Mouse (Mus musculus): Measurements from ENCODE around the gene Sh2b1. TPM values are rescaled to one million over a fixed set of nuclear protein-coding genes. Genes with fewer than 3 reads are reported as not detected.

Gene Sh2b1
- polyA plus RNA-seq, 1 experiment from 2014 or later: 26.4 TPM

DNA sequence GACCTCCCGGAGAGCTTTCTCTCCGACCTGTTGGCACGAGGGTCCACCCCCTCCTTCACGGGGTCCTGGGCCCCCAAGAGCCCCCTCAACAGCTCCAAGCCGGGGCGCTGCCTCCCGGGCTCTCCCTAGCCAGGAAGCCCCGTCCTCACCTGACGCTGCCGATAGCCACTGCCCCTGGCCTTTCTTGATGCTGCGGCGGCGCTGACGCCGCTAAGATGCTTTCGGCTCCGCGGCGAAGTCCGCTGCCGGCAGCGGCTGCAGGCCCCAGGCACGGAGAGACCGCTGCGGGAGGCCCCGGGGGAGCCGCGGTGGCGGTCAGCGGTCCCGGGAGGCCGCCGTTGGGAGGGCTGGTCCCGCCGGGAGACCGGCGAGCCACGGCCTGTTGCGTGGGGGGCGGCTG is 27.5 kb upstream of the Sh2b1 start:
- Histone ChIP-seq H3K4me3 (ENCODE audit: low read depth, low read length) (peak overlapping the region; percentile 98), H3K36me3 (ENCODE audit: control insufficient read depth, insufficient read depth, low read length) (peaks cover 32% of the 10 kb centered on the region), H3K27me3 (replicated peaks; ENCODE audit: control insufficient read depth, insufficient read depth, low read length) (no peaks in the 10 kb centered on the region), H3K4me2 (peak overlapping the region; percentile 85), H3K9me3 (ENCODE audit: control insufficient read depth, low read length) (no peaks in the 10 kb centered on the region), H3K4me1 (replicated peaks; ENCODE audit: control insufficient read depth, insufficient read depth, low read length) (peaks cover 13% of the 10 kb centered on the region), H3K27ac (ENCODE audit: low read depth, low read length) (peak overlapping the region; percentile 100), H3K9ac (ENCODE audit: low read depth, low read length) (peak overlapping the region; percentile 99)
- DNase-seq (ENCODE audit: low spot score): no peak
- 0% methylated on average over 39 of the region's 40 CpGs for WGBS
- no peak for ATAC-seq (replicated peaks; ENCODE audit: low FRiP score)

DNA sequence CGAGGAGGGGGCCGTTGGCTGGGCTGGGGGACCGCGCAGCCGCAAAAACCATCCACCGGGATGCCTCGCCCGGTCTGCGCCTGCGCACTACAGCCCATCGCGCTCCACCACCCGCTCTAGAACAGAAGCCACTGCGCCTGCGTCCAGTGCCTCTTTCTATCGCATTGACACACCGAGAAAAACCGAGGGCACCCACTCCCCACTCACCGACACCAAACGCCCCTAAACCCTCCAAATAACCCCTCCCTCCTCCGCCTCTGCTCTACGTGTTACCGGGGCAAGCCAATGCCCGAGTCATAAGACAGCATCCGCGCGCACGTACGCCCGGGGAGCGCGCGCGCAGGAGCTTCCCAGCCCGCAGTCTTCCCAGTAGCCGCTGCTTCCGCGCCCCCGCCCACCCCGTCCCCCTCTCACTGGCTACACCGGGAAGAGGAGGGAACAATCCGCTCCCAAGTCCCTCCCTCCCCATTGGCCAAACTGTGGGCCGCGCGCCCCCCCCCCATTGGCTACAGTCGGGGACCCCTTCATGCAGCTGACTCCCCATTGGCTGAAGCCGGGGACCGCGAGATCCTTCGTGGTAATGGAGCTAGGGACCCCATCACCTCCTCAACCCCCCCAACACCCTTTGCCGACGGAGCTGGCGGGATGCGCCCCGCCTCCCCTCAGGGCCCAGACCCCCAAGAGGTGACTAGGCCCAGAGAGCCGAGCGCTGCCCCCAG is 27.0 kb upstream of the Sh2b1 start:
- under 1% methylated on average over 55 of the region's 57 CpGs for WGBS
- peak overlapping the region; percentile 98 for H3K4me3 ChIP-seq (ENCODE audit: low read depth, low read length)
- H3K27me3 ChIP-seq (replicated peaks; ENCODE audit: control insufficient read depth, insufficient read depth, low read length): no peaks in the 10 kb centered on the region
- peak overlapping the region; percentile 99 for H3K9ac ChIP-seq (ENCODE audit: low read depth, low read length)
- ATAC-seq (replicated peaks; ENCODE audit: low FRiP score): peak; percentile 86
- peaks cover 13% of the 10 kb centered on the region for H3K4me1 ChIP-seq (replicated peaks; ENCODE audit: control insufficient read depth, insufficient read depth, low read length)
- H3K9me3 ChIP-seq (ENCODE audit: control insufficient read depth, low read length): no peaks in the 10 kb centered on the region
- peak overlapping the region; percentile 85 for H3K4me2 ChIP-seq
- peaks cover 38% of the 10 kb centered on the region for H3K36me3 ChIP-seq (ENCODE audit: control insufficient read depth, insufficient read depth, low read length)
- DNase-seq (ENCODE audit: low spot score): peak; percentile 96
- peak overlapping the region; percentile 100 for H3K27ac ChIP-seq (ENCODE audit: low read depth, low read length)

DNA sequence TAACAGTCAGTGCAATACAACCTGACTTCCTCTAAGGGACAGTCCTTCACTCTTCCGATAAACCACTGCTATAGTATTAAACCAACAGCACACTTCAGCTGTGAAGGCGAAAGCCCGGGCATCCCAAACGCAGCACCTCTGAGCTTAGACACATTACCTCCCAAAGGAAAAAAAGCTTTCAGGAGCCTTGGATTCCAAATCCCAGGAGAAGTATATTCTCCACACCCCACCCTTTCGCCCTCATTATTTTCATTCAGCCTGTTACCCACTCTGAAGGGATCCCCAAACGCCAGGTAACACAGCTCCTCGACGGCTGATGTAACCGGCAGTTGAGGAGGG is 26.4 kb upstream of the Sh2b1 start:
- Histone ChIP-seq H3K9me3 (ENCODE audit: control insufficient read depth, low read length) (no peaks in the 10 kb centered on the region), H3K4me1 (replicated peaks; ENCODE audit: control insufficient read depth, insufficient read depth, low read length) (peaks cover 13% of the 10 kb centered on the region), H3K4me2 (peak overlapping the region; percentile 85), H3K27me3 (replicated peaks; ENCODE audit: control insufficient read depth, insufficient read depth, low read length) (no peaks in the 10 kb centered on the region), H3K36me3 (ENCODE audit: control insufficient read depth, insufficient read depth, low read length) (peaks cover 43% of the 10 kb centered on the region), H3K27ac (ENCODE audit: low read depth, low read length) (peak overlapping the region; percentile 100), H3K9ac (ENCODE audit: low read depth, low read length) (peak overlapping the region; percentile 99), H3K4me3 (ENCODE audit: low read depth, low read length) (peak overlapping the region; percentile 98)
- no peak for ATAC-seq (replicated peaks; ENCODE audit: low FRiP score)
- 5% methylated on average over 9 of the region's 9 CpGs for WGBS
- no peak for DNase-seq (ENCODE audit: low spot score)

DNA sequence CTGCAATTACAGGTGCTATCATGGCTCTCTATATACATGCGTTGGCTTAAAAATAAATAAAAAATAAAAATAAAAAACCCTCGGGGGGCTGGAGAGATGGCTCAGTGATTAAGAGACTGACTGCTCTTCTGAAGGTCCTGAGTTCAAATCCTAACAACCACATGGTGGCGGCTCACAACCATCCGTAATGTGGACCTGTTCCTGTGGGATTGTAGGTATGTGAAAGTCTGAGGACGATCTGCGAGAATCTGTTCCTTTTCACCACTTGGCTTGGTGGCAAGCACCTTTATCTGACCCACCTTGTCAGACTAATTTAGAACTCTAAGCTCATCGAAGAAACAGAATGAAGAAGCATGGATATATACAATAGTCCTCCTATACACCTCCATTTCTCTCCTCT is 24.2 kb upstream of the Sh2b1 start:
- Histone ChIP-seq H3K9me3 (ENCODE audit: control insufficient read depth, low read length) (no peaks in the 10 kb centered on the region), H3K27ac (ENCODE audit: low read depth, low read length) (no peak overlapping the region), H3K9ac (ENCODE audit: low read depth, low read length) (0 out of 2 replicates have a peak overlapping the region, but pooled peaks have one; percentile 9), H3K4me1 (replicated peaks; ENCODE audit: control insufficient read depth, insufficient read depth, low read length) (peaks cover 13% of the 10 kb centered on the region), H3K36me3 (ENCODE audit: control insufficient read depth, insufficient read depth, low read length) (peaks cover 65% of the 10 kb centered on the region), H3K4me3 (ENCODE audit: low read depth, low read length) (no peak overlapping the region), H3K4me2 (no peak overlapping the region), H3K27me3 (replicated peaks; ENCODE audit: control insufficient read depth, insufficient read depth, low read length) (no peaks in the 10 kb centered on the region)
- 95% methylated on average over 7 of the region's 7 CpGs for WGBS
- no peak for DNase-seq (ENCODE audit: low spot score)
- no peak for ATAC-seq (replicated peaks; ENCODE audit: low FRiP score)

DNA sequence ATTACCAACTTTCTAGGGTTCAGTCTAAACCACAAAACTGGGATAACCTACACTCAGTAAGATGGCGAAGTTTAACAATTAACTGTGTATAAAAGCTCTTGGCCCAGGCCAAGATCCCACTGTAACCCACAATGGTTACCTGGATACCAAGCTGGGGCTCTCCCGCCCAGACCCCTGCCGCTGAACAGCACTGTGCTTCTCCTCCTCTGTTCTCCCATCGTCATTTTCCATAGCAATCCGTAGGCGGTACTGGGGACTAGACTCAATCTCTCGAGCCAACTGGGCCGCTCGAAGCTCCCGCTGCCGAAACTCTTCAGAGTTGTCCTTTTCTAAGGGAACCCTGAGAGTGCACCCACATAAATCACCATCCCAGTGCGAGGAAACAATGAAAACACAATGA is 22.7 kb upstream of the Sh2b1 start:
- Histone ChIP-seq H3K36me3 (ENCODE audit: control insufficient read depth, insufficient read depth, low read length) (peaks cover 79% of the 10 kb centered on the region), H3K4me3 (ENCODE audit: low read depth, low read length) (no peak overlapping the region), H3K27me3 (replicated peaks; ENCODE audit: control insufficient read depth, insufficient read depth, low read length) (no peaks in the 10 kb centered on the region), H3K4me1 (replicated peaks; ENCODE audit: control insufficient read depth, insufficient read depth, low read length) (peaks cover 10% of the 10 kb centered on the region), H3K4me2 (no peak overlapping the region), H3K9me3 (ENCODE audit: control insufficient read depth, low read length) (no peaks in the 10 kb centered on the region), H3K27ac (ENCODE audit: low read depth, low read length) (no peak overlapping the region), H3K9ac (ENCODE audit: low read depth, low read length) (no peak overlapping the region)
- DNase-seq (ENCODE audit: low spot score): no peak
- 94% methylated on average over 12 of the region's 12 CpGs for WGBS
- no peak for ATAC-seq (replicated peaks; ENCODE audit: low FRiP score)

DNA sequence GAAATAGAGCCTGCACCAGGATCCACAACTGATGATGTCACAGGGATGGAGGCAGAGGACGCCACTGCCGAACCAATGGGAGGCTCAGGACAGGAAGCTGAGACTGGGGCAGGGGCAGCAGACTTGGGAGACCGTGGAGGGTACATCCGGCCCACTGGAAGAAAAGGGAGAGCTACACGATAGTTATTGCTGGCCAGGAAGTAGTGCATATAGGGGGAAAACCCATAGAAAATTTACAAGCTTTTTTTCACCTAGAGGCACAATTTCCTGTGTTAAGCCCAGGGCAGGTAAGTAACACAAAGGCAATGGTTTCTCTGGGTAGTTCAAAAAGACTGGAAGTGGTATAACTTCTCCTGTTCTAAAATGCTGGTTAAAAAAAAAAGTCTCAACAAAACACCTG is 21.3 kb upstream of the Sh2b1 start:
- WGBS: 91% methylated on average over 5 of the region's 5 CpGs

DNA sequence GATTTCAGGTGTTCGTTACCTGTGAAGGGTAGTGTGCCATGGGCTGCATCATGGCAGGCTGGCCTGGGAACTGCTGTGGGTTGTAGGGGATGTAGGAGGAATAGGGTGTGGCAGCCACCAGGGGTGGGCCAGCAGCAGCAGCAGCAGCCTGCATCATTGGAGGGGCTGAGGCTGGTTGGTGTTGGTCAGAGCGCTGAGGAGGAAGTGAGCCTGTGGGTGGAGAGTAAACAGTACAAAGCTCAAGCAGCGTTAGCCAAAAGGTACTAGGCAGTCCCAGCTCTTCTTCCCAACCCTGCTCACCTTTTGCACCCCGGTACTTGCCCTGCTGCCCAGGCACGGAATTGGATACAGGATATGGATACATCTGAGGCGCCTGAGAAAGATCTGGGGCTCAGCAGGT is 18.9 kb upstream of the Sh2b1 start:
- Histone ChIP-seq H3K4me1 (replicated peaks; ENCODE audit: control insufficient read depth, insufficient read depth, low read length) (peaks cover 4% of the 10 kb centered on the region; the same call in 1 of the 2 replicates), H3K27me3 (replicated peaks; ENCODE audit: control insufficient read depth, insufficient read depth, low read length) (no peaks in the 10 kb centered on the region), H3K4me3 (ENCODE audit: low read depth, low read length) (no peak overlapping the region), H3K36me3 (ENCODE audit: control insufficient read depth, insufficient read depth, low read length) (peaks cover 71% of the 10 kb centered on the region), H3K4me2 (no peak overlapping the region), H3K9ac (ENCODE audit: low read depth, low read length) (no peak overlapping the region), H3K27ac (ENCODE audit: low read depth, low read length) (no peak overlapping the region), H3K9me3 (ENCODE audit: control insufficient read depth, low read length) (no peaks in the 10 kb centered on the region)
- ATAC-seq (replicated peaks; ENCODE audit: low FRiP score) (peak; percentile 24; the same call in 1 of the 2 replicates), DNase-seq (ENCODE audit: low spot score) (no peak)
- WGBS: 79% methylated on average over 6 of the region's 6 CpGs

More for the DNA sequence above, 21.3 kb upstream of the Sh2b1 start:
- Histone ChIP-seq H3K9ac (ENCODE audit: low read depth, low read length) (no peak overlapping the region), H3K4me1 (replicated peaks; ENCODE audit: control insufficient read depth, insufficient read depth, low read length) (peaks cover 14% of the 10 kb centered on the region), H3K4me2 (no peak overlapping the region), H3K27me3 (replicated peaks; ENCODE audit: control insufficient read depth, insufficient read depth, low read length) (no peaks in the 10 kb centered on the region), H3K27ac (ENCODE audit: low read depth, low read length) (no peak overlapping the region), H3K4me3 (ENCODE audit: low read depth, low read length) (no peak overlapping the region), H3K9me3 (ENCODE audit: control insufficient read depth, low read length) (no peaks in the 10 kb centered on the region), H3K36me3 (ENCODE audit: control insufficient read depth, insufficient read depth, low read length) (peaks cover 93% of the 10 kb centered on the region)
- no peak for DNase-seq (ENCODE audit: low spot score)
- ATAC-seq (replicated peaks; ENCODE audit: low FRiP score): no peak

DNA sequence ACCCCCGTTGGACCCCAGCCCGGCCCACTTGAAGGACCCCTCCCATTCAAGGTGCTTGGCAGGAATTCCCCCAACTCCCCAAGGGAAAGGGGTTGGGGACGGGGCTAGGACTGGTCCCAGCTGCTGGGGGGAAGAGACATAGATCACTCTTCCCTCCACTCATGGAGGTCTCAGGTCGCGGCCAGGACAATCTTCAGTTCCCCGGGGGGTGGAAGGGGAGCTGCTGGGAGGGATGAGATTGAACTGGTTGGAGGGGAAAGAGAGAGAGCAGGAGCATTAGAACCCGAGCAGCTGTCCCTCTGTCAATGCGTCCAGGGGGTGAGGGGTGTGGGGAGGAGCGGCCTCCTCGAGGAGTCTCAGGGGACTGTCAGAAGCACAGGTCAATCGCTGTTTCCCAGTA is 16.7 kb upstream of the Sh2b1 start:
- no peak overlapping the region for H3K4me2 ChIP-seq
- no peak overlapping the region for H3K27ac ChIP-seq (ENCODE audit: low read depth, low read length)
- DNase-seq (ENCODE audit: low spot score) (no peak), ATAC-seq (replicated peaks; ENCODE audit: low FRiP score) (no peak)
- H3K4me1 ChIP-seq (replicated peaks; ENCODE audit: control insufficient read depth, insufficient read depth, low read length): peaks cover 10% of the 10 kb centered on the region
- H3K27me3 ChIP-seq (replicated peaks; ENCODE audit: control insufficient read depth, insufficient read depth, low read length): no peaks in the 10 kb centered on the region
- H3K9me3 ChIP-seq (ENCODE audit: control insufficient read depth, low read length): no peaks in the 10 kb centered on the region
- no peak overlapping the region for H3K4me3 ChIP-seq (ENCODE audit: low read depth, low read length)
- peaks cover 53% of the 10 kb centered on the region for H3K36me3 ChIP-seq (ENCODE audit: control insufficient read depth, insufficient read depth, low read length)
- 72% methylated on average over 11 of the region's 11 CpGs for WGBS
- no peak overlapping the region for H3K9ac ChIP-seq (ENCODE audit: low read depth, low read length)

DNA sequence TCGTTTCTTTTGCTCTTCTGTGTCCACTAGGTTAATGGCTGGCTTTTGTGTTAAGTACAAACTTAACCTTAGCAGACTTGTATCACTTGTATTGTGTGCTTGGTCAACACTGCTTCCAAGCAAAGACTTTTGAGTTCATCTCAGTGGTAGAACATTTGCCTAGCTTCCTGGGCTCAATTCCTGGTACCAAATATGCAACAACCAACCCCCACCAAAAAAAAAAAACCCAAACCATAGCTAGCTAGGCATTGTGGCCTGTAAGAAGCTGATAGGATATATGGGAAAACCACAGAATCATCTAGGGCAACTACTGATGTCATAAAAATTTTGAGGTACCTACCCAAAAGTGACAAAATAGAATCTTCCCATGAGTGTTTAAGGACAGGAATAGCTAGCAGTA is 15.8 kb upstream of the Sh2b1 start:
- H3K27ac ChIP-seq (ENCODE audit: low read depth, low read length): no peak overlapping the region

More for the DNA sequence above, 15.8 kb upstream of the Sh2b1 start:
- Histone ChIP-seq H3K27me3 (replicated peaks; ENCODE audit: control insufficient read depth, insufficient read depth, low read length) (no peaks in the 10 kb centered on the region), H3K9ac (ENCODE audit: low read depth, low read length) (no peak overlapping the region), H3K4me1 (replicated peaks; ENCODE audit: control insufficient read depth, insufficient read depth, low read length) (peaks cover 10% of the 10 kb centered on the region), H3K36me3 (ENCODE audit: control insufficient read depth, insufficient read depth, low read length) (peaks cover 43% of the 10 kb centered on the region), H3K4me2 (no peak overlapping the region), H3K4me3 (ENCODE audit: low read depth, low read length) (no peak overlapping the region), H3K9me3 (ENCODE audit: control insufficient read depth, low read length) (no peaks in the 10 kb centered on the region)
- ATAC-seq (replicated peaks; ENCODE audit: low FRiP score): no peak
- 69% methylated on average over 1 of the region's 1 CpGs for WGBS
- DNase-seq (ENCODE audit: low spot score): no peak
